Mouse (Mus musculus) limb, embryonic 13.5 days (tissue): Measurements from ENCODE around the gene Crb3. TPM values are rescaled to one million over a fixed set of nuclear protein-coding genes. Genes with fewer than 3 reads are reported as not detected.
"Not testable (repeated sequence)": the region's sequence is repeated elsewhere in the genome, so short reads cannot be mapped to it uniquely, and the experiment has no call there.

Experiments
- ATAC-seq: fragments of 200-750 bp; cut with Nextera tagmentation; 2 replicates; pipeline ENCODE4 v1.8.0; 2017; ENCODE audit warnings: low read depth, moderate number of reproducible peaks, moderate TSS enrichment; ENCODE audit not compliant: low FRiP score
- H3K27ac ChIP-seq: fragments of 300-500 bp; sonication (generic); 2 replicates; pipeline ENCODE4 v1.5.1; 2015; ENCODE audit warnings: inconsistent platforms, mild to moderate bottlenecking, moderate library complexity
- H3K27me3 ChIP-seq: fragments of 300-500 bp; sonication (generic); 2 replicates; pipeline ENCODE4 v1.6.1; 2015; ENCODE audit warnings: mild to moderate bottlenecking, inconsistent platforms
- H3K36me3 ChIP-seq: fragments of 300-500 bp; sonication (generic); 2 replicates; pipeline ENCODE4 v1.6.1; 2015; ENCODE audit warnings: inconsistent platforms, mild to moderate bottlenecking, moderate library complexity
- H3K4me1 ChIP-seq: fragments of 300-500 bp; sonication (generic); 2 replicates; pipeline ENCODE4 v1.6.1; 2015; ENCODE audit warnings: inconsistent platforms
- H3K4me2 ChIP-seq: fragments of 300-500 bp; sonication (generic); replicated peaks from 2 replicates; pipeline ENCODE4 v1.6.1; 2015; ENCODE audit warnings: inconsistent platforms, mild to moderate bottlenecking, moderate library complexity
- H3K4me3 ChIP-seq: fragments of 300-500 bp; sonication (generic); 2 replicates; pipeline ENCODE4 v1.5.1; 2015; ENCODE audit warnings: moderate library complexity, mild to moderate bottlenecking, inconsistent platforms
- H3K9ac ChIP-seq: fragments of 300-500 bp; sonication (generic); 2 replicates; pipeline ENCODE4 v1.6.1; 2015; ENCODE audit warnings: mild to moderate bottlenecking, inconsistent platforms
- H3K9me3 ChIP-seq: fragments of 300-500 bp; sonication (generic); 2 replicates; pipeline ENCODE4 v1.6.1; 2016; ENCODE audit warnings: inconsistent platforms
- WGBS: fragments of 180-500 bp; shearing (Covaris S2); methylation state at CpG from one replicate; pipeline ENCODE4 v1.1.7; 2015; 5-methylcytosine and 5-hydroxymethylcytosine counted together
- polyA plus RNA-seq: library from polyadenylated mRNA; unstranded; fragments of >200 nt; fragmentation: Nextera tagmentation; extraction: Ambion mirVana; gene quantifications from 2 replicates; pipeline ENCODE4 v1.2.1, GENCODE M21; 2015

Crb3 gene
- polyA plus RNA-seq, 1 experiment from 2014 or later, result 2.9 TPM

GRCm38 (mm10) chr17:57032854-57033253 is 26.1 kb upstream of the Crb3 start:
- Histone ChIP-seq H3K27ac (no peak overlapping the region), H3K4me2 (peak overlapping the region; percentile 70; the same call in 1 of the 2 replicates), H3K4me1 (peaks cover 21% of the 10 kb centered on the region), H3K9me3 (no peaks in the 10 kb centered on the region), H3K36me3 (peaks cover 13% of the 10 kb centered on the region), H3K4me3 (peak overlapping the region; percentile 47), H3K9ac (no peak overlapping the region), H3K27me3 (peaks cover 10% of the 10 kb centered on the region)
- no peak for ATAC-seq
- 86% methylated on average over 4 of the region's 4 CpGs for WGBS

- Histone ChIP-seq H3K27me3 (peaks cover 27% of the 10 kb centered on the region), H3K9me3 (peaks cover 5% of the 10 kb centered on the region; the same call in 1 of the 2 replicates), H3K4me2 (no peak overlapping the region), H3K27ac (no peak overlapping the region), H3K36me3 (no peaks in the 10 kb centered on the region), H3K4me3 (no peak overlapping the region), H3K4me1 (no peaks in the 10 kb centered on the region), H3K9ac (no peak overlapping the region)
- ATAC-seq, result no peak
- 36% methylated on average over 8 of the region's 8 CpGs for WGBS
These were observed 19.9 kb upstream of the Crb3 start for GRCm38 (mm10) chr17:57038978-57039377.

- Histone ChIP-seq H3K4me3 (no peak within 1 kb of the TSS), H3K9me3 (peaks cover 5% of the 10 kb centered on the region; the same call in 1 of the 2 replicates), H3K36me3 (no peaks in the 10 kb centered on the region), H3K4me1 (no peaks in the 10 kb centered on the region), H3K27ac (no peak within 1 kb of the TSS), H3K4me2 (no peak within 1 kb of the TSS), H3K9ac (no peak within 1 kb of the TSS; the same call in 1 of the 2 replicates), H3K27me3 (peaks cover 27% of the 10 kb centered on the region)
- 76% methylated on average over 8 of the region's 8 CpGs for WGBS
- no peak for ATAC-seq
These were observed 17.4 kb upstream of the Crb3 start, which contains the start of gene Slc25a41 for GRCm38 (mm10) chr17:57041554-57041953. Gene Slc25a41 (minus strand): TSS chr17:57041654.

GRCm38 (mm10) chr17:57047406-57047805 is 11.5 kb upstream of the Crb3 start:
- no peak overlapping the region for H3K27ac ChIP-seq
- H3K9me3 ChIP-seq, result no peaks in the 10 kb centered on the region
- no peak overlapping the region for H3K4me3 ChIP-seq
- no peak overlapping the region for H3K4me2 ChIP-seq
- no peaks in the 10 kb centered on the region for H3K4me1 ChIP-seq
- H3K27me3 ChIP-seq, result no peaks in the 10 kb centered on the region
- no peak overlapping the region for H3K9ac ChIP-seq
- ATAC-seq, result no peak
- 28% methylated on average over 5 of the region's 5 CpGs for WGBS
- H3K36me3 ChIP-seq, result peaks cover 4% of the 10 kb centered on the region

GRCm38 (mm10) chr17:57048816-57049215 is 10.1 kb upstream of the Crb3 start:
- 81% methylated on average over 3 of the region's 3 CpGs for WGBS
- Histone ChIP-seq H3K4me3 (no peak overlapping the region), H3K4me1 (no peaks in the 10 kb centered on the region), H3K27me3 (no peaks in the 10 kb centered on the region), H3K9me3 (no peaks in the 10 kb centered on the region), H3K9ac (no peak overlapping the region), H3K4me2 (no peak overlapping the region), H3K27ac (no peak overlapping the region), H3K36me3 (peaks cover 18% of the 10 kb centered on the region)
- ATAC-seq, result no peak

- peaks cover 24% of the 10 kb centered on the region for H3K36me3 ChIP-seq
- not testable (repeated sequence) for H3K4me3 ChIP-seq, H3K9ac ChIP-seq, H3K9me3 ChIP-seq, H3K4me1 ChIP-seq, H3K27me3 ChIP-seq, ATAC-seq, H3K4me2 ChIP-seq, H3K27ac ChIP-seq
- 82% methylated on average over 4 of the region's 4 CpGs for WGBS
These were observed 7.2 kb upstream of the Crb3 start for GRCm38 (mm10) chr17:57051679-57052078.

GRCm38 (mm10) chr17:57056246-57056645 is 2.7 kb upstream of the Crb3 start:
- no peaks in the 10 kb centered on the region for H3K9me3 ChIP-seq
- peaks cover 27% of the 10 kb centered on the region for H3K36me3 ChIP-seq
- peaks cover 24% of the 10 kb centered on the region for H3K27me3 ChIP-seq
- no peak for ATAC-seq
- H3K27ac ChIP-seq, result no peak overlapping the region
- no peak overlapping the region for H3K4me3 ChIP-seq
- WGBS, result 86% methylated on average over 3 of the region's 3 CpGs
- no peak overlapping the region for H3K9ac ChIP-seq
- no peak overlapping the region for H3K4me2 ChIP-seq
- H3K4me1 ChIP-seq, result peaks cover 13% of the 10 kb centered on the region

- no peaks in the 10 kb centered on the region for H3K9me3 ChIP-seq
- under 1% methylated on average over 38 of the region's 45 CpGs for WGBS
- ATAC-seq, result peak; percentile 76
- peak within 1 kb of the TSS; percentile 73 for H3K9ac ChIP-seq
- H3K4me1 ChIP-seq, result peaks cover 23% of the 10 kb centered on the region
- H3K4me2 ChIP-seq, result peak within 1 kb of the TSS; percentile 81
- H3K36me3 ChIP-seq, result peaks cover 8% of the 10 kb centered on the region; the same call in 1 of the 2 replicates
- no peak within 1 kb of the TSS for H3K27ac ChIP-seq
- peak within 1 kb of the TSS; percentile 71 for H3K4me3 ChIP-seq
- peaks cover 55% of the 10 kb centered on the region for H3K27me3 ChIP-seq
These were observed 627 bp downstream of the Crb3 start, which contains the start of gene Slc25a23 for GRCm38 (mm10) chr17:57059486-57059977. Gene Slc25a23 (minus strand): TSS chr17:57059863.

GRCm38 (mm10) chr17:57060231-57060801 is 1.4 kb downstream of the Crb3 start:
- Histone ChIP-seq H3K4me3 (peak overlapping the region; percentile 71), H3K9ac (no peak overlapping the region), H3K4me2 (peak overlapping the region; percentile 81), H3K9me3 (no peaks in the 10 kb centered on the region), H3K27ac (no peak overlapping the region), H3K27me3 (peaks cover 63% of the 10 kb centered on the region), H3K4me1 (peaks cover 23% of the 10 kb centered on the region), H3K36me3 (0 out of 2 replicates have a peak, but pooled peaks cover 2% of the 10 kb centered on the region)
- ATAC-seq, result peak; percentile 93
- WGBS, result under 1% methylated on average over 44 of the region's 44 CpGs

GRCm38 (mm10) chr17:57061069-57061468 is 2.2 kb downstream of the Crb3 start:
- Histone ChIP-seq H3K9me3 (no peaks in the 10 kb centered on the region), H3K9ac (no peak overlapping the region), H3K4me1 (peaks cover 23% of the 10 kb centered on the region), H3K27ac (no peak overlapping the region), H3K4me2 (peak overlapping the region; percentile 81), H3K4me3 (peak overlapping the region; percentile 71; the same call in 1 of the 2 replicates), H3K27me3 (peaks cover 71% of the 10 kb centered on the region), H3K36me3 (0 out of 2 replicates have a peak, but pooled peaks cover 2% of the 10 kb centered on the region)
- ATAC-seq, result no peak
- 41% methylated on average over 10 of the region's 10 CpGs for WGBS

- Histone ChIP-seq H3K4me2 (peak overlapping the region; percentile 48), H3K4me1 (peaks cover 23% of the 10 kb centered on the region), H3K36me3 (0 out of 2 replicates have a peak, but pooled peaks cover 2% of the 10 kb centered on the region), H3K27ac (no peak overlapping the region), H3K9me3 (no peaks in the 10 kb centered on the region), H3K9ac (no peak overlapping the region), H3K4me3 (peak overlapping the region; percentile 29), H3K27me3 (peaks cover 80% of the 10 kb centered on the region)
- WGBS, result under 1% methylated on average over 39 of the region's 39 CpGs
- no peak for ATAC-seq
These were observed 3.2 kb downstream of the Crb3 start for GRCm38 (mm10) chr17:57062011-57062521.

- Histone ChIP-seq H3K9ac (0 out of 2 replicates have a peak overlapping the region, but pooled peaks have one; percentile 13), H3K36me3 (no peaks in the 10 kb centered on the region), H3K9me3 (no peaks in the 10 kb centered on the region), H3K4me3 (peak overlapping the region; percentile 29), H3K4me2 (peak overlapping the region; percentile 48), H3K27ac (no peak overlapping the region), H3K27me3 (peaks cover 83% of the 10 kb centered on the region), H3K4me1 (peaks cover 23% of the 10 kb centered on the region)
- WGBS, result under 1% methylated on average over 22 of the region's 22 CpGs
- ATAC-seq, result no peak
These were observed 3.6 kb downstream of the Crb3 start for GRCm38 (mm10) chr17:57062548-57062947.
